Mouse (Mus musculus): Measurements from ENCODE around the gene Sned1.

GRCm38 (mm10) chr1:93210213-93210641 lies 25.4 kb upstream of the Sned1 start:
- no peak for TF ChIP-seq CTCF (IDR thresholded peaks at IDR 0.05; ENCODE audit: low read depth)
- no peak for TF ChIP-seq EP300 (IDR thresholded peaks at IDR 0.05; ENCODE audit: low read depth)

All from liver, embryonic 14.5 days (tissue).